ENCODE assay signal across 28 mouse cellular contexts in the genomic region with DNA sequence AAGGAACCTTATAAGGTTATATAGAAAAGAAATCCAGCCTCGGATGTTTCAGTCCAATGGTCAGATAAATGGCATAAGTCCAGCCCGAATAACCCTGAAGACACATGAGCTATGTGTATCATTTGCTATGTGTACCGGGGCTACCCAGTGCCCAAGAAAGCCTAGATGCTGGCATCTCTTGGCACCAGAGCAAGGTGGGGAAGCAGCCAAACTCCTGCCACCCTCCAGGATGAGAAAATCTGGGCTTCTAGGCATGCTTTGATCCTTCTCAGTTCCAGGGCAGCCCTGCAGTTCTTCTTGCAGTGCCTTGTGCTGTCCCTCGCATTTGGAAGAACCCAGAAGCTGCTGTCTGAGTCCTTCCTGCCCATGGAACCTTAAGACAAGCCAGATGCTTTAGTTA.
"Had no signal": no experiment of that assay in that cellular context is flagged by ENCODE, and none has a peak within 500 bp of the region (broad histone marks: within the 10 kb centered on the region; RNA-seq: fewer than 3 reads in every experiment).

No protein-coding gene starts in this region.

- H3K4me1 ChIP-seq: limb, embryonic 10.5 days; limb, embryonic 15.5 days; liver, embryonic 12.5 days; liver, embryonic 13.5 days; liver, embryonic 15.5 days; lung, embryonic 15.5 days; megakaryocyte, embryonic 14.5 days; midbrain, embryonic 10.5 days; midbrain, embryonic 12.5 days; midbrain, embryonic 13.5 days; midbrain, embryonic 15.5 days had no signal

- H3K4me3 ChIP-seq: limb, embryonic 10.5 days; limb, embryonic 12.5 days; limb, embryonic 13.5 days; limb, embryonic 15.5 days; liver, embryonic 12.5 days; liver, embryonic 13.5 days; liver, embryonic 15.5 days; lung, embryonic 15.5 days; megakaryocyte, embryonic 14.5 days; midbrain, embryonic 10.5 days; midbrain, embryonic 12.5 days; midbrain, embryonic 13.5 days; midbrain, embryonic 15.5 days; myocyte; neural tube, embryonic 12.5 days had no signal

- H3K27me3 ChIP-seq: limb, embryonic 12.5 days; limb, embryonic 13.5 days; limb, embryonic 15.5 days; liver, embryonic 12.5 days; liver, embryonic 13.5 days; liver, embryonic 15.5 days; lung, embryonic 15.5 days; megakaryocyte, embryonic 14.5 days; midbrain, embryonic 12.5 days; midbrain, embryonic 13.5 days; midbrain, embryonic 15.5 days; neural tube, embryonic 12.5 days had no signal

- H3K27ac ChIP-seq: limb, embryonic 10.5 days; limb, embryonic 12.5 days; limb, embryonic 13.5 days; limb, embryonic 15.5 days; liver, embryonic 12.5 days; liver, embryonic 13.5 days; liver, embryonic 14.5 days; liver, embryonic 15.5 days; lung, embryonic 15.5 days; macrophage; midbrain, embryonic 10.5 days; midbrain, embryonic 12.5 days; midbrain, embryonic 13.5 days; midbrain, embryonic 15.5 days; neural tube, embryonic 12.5 days had no signal

- DNase-seq: left cerebral cortex, postnatal 4 days; liver; liver, embryonic 13.5 days; liver, postnatal 0 days; lung, adult 18-20 months; lung, adult 2 months; lung, embryonic 14.5 days; lung, postnatal 10 days; lung, postnatal 14 days; lung, postnatal 36 days; lung, postnatal 4 days; midbrain, embryonic 14.5 days had no signal
